Mouse (Mus musculus) lung, embryonic 15.5 days (tissue): ENCODE data around the gene Rilp. TPM values are rescaled to one million over a fixed set of nuclear protein-coding genes. Genes with fewer than 3 reads are reported as not detected.
A peak's percentile ranks its signal among the peaks of the same experiment; 100 is the strongest.

Experiments
- ATAC-seq: fragments of 200-750 bp; cut with Nextera tagmentation; 2 replicates; pipeline ENCODE4 v1.8.0; 2017; ENCODE audit warnings: moderate number of reproducible peaks, borderline replicate concordance; ENCODE audit not compliant: low FRiP score, low TSS enrichment; ENCODE audit errors: extremely low read depth
- H3K27ac ChIP-seq: fragments of 300-500 bp; sonication (generic); 2 replicates; pipeline ENCODE4 v1.5.1; 2015; ENCODE audit warnings: moderate library complexity, mild to moderate bottlenecking, inconsistent platforms
- H3K27me3 ChIP-seq: fragments of 300-500 bp; sonication (generic); 2 replicates; pipeline ENCODE4 v1.6.1; 2015; ENCODE audit warnings: inconsistent platforms
- H3K36me3 ChIP-seq: fragments of 300-500 bp; sonication (generic); 2 replicates; pipeline ENCODE4 v1.6.1; 2015; ENCODE audit warnings: inconsistent platforms
- H3K4me1 ChIP-seq: fragments of 300-500 bp; sonication (generic); 2 replicates; pipeline ENCODE4 v1.6.1; 2015; ENCODE audit warnings: inconsistent platforms
- H3K4me2 ChIP-seq: fragments of 300-500 bp; sonication (generic); 2 replicates; pipeline ENCODE4 v1.6.1; 2015; ENCODE audit warnings: inconsistent platforms, mild to moderate bottlenecking, moderate library complexity
- H3K4me3 ChIP-seq: fragments of 300-500 bp; sonication (generic); 2 replicates; pipeline ENCODE4 v1.5.1; 2015; ENCODE audit warnings: mild to moderate bottlenecking, inconsistent platforms
- H3K9ac ChIP-seq: fragments of 300-500 bp; sonication (generic); 2 replicates; pipeline ENCODE4 v1.6.1; 2015; ENCODE audit warnings: inconsistent platforms
- H3K9me3 ChIP-seq: fragments of 300-500 bp; sonication (generic); 2 replicates; pipeline ENCODE4 v1.6.1; 2016; ENCODE audit warnings: inconsistent platforms
- WGBS: fragments of 180-500 bp; shearing (Covaris S2); methylation state at CpG from one replicate; pipeline ENCODE4 v1.1.7; 2015; 5-methylcytosine and 5-hydroxymethylcytosine counted together
- polyA plus RNA-seq: library from polyadenylated mRNA; unstranded; fragments of >200 nt; fragmentation: Nextera tagmentation; extraction: Ambion mirVana; gene quantifications from 2 replicates; pipeline ENCODE4 v1.2.1, GENCODE M21; 2015

Gene Rilp
- 0.66 and 0.83 TPM in 2 replicates for polyA plus RNA-seq

- Histone ChIP-seq H3K4me1 (peaks cover 23% of the 10 kb centered on the region), H3K27ac (peak within 1 kb of the TSS; percentile 79), H3K4me3 (peak within 1 kb of the TSS; percentile 49), H3K9me3 (no peaks in the 10 kb centered on the region), H3K4me2 (peak within 1 kb of the TSS; percentile 95), H3K36me3 (peaks cover 43% of the 10 kb centered on the region), H3K27me3 (no peaks in the 10 kb centered on the region), H3K9ac (peak within 1 kb of the TSS; percentile 58)
- whole genome bisulfite sequencing = 1% methylated on average over 43 of the region's 43 CpGs
- peak; percentile 75 for ATAC-seq
Measured at GRCm38 (mm10) chr11:75509741-75510626, at the start of gene Rilp. Rilp (plus strand) TSS chr11:75510094.

- peak; percentile 59; the same call in 1 of the 2 replicates for ATAC-seq
- 6% methylated on average over 19 of the region's 19 CpGs for WGBS
- H3K36me3 ChIP-seq = peaks cover 3% of the 10 kb centered on the region
- H3K4me3 ChIP-seq = peak overlapping the region; percentile 46
- peaks cover 35% of the 10 kb centered on the region for H3K4me1 ChIP-seq
- peak overlapping the region; percentile 59 for H3K9ac ChIP-seq
- H3K4me2 ChIP-seq = peak overlapping the region; percentile 98
- no peaks in the 10 kb centered on the region for H3K9me3 ChIP-seq
- H3K27ac ChIP-seq = peak overlapping the region; percentile 98
- no peaks in the 10 kb centered on the region for H3K27me3 ChIP-seq
Measured at GRCm38 (mm10) chr11:75460103-75460843, 49.6 kb upstream of the Rilp start.

- Histone ChIP-seq H3K27ac (peak within 1 kb of the TSS; percentile 98), H3K27me3 (no peaks in the 10 kb centered on the region), H3K36me3 (peaks cover 8% of the 10 kb centered on the region), H3K4me2 (peak within 1 kb of the TSS; percentile 98), H3K4me1 (peaks cover 35% of the 10 kb centered on the region), H3K4me3 (peak within 1 kb of the TSS; percentile 89), H3K9me3 (no peaks in the 10 kb centered on the region), H3K9ac (peak within 1 kb of the TSS; percentile 62)
- WGBS = under 1% methylated on average over 46 of the region's 46 CpGs
- peak; percentile 92 for ATAC-seq
Measured at GRCm38 (mm10) chr11:75460844-75461742, 48.8 kb upstream of the Rilp start, which contains the start of gene Tlcd2. Tlcd2 (plus strand) TSS chr11:75461715.

GRCm38 (mm10) chr11:75461743-75462252, 48.1 kb upstream of the Rilp start:
- Histone ChIP-seq H3K4me2 (peak overlapping the region; percentile 98), H3K36me3 (peaks cover 8% of the 10 kb centered on the region), H3K9me3 (no peaks in the 10 kb centered on the region), H3K9ac (peak overlapping the region; percentile 62), H3K27me3 (no peaks in the 10 kb centered on the region), H3K4me1 (peaks cover 35% of the 10 kb centered on the region), H3K27ac (peak overlapping the region; percentile 65), H3K4me3 (peak overlapping the region; percentile 89)
- peak; percentile 2; the same call in 1 of the 2 replicates for ATAC-seq
- under 1% methylated on average over 28 of the region's 30 CpGs for WGBS

- Histone ChIP-seq H3K9ac (peak overlapping the region; percentile 62), H3K4me2 (peak overlapping the region; percentile 98), H3K27ac (peak overlapping the region; percentile 65), H3K36me3 (peaks cover 8% of the 10 kb centered on the region), H3K27me3 (no peaks in the 10 kb centered on the region), H3K4me3 (peak overlapping the region; percentile 89), H3K9me3 (no peaks in the 10 kb centered on the region), H3K4me1 (peaks cover 36% of the 10 kb centered on the region)
- 1% methylated on average over 15 of the region's 16 CpGs for WGBS
- ATAC-seq = no peak
Measured at GRCm38 (mm10) chr11:75462253-75462783, 47.6 kb upstream of the Rilp start.

GRCm38 (mm10) chr11:75462865-75463336, 47.0 kb upstream of the Rilp start:
- Histone ChIP-seq H3K4me1 (peaks cover 42% of the 10 kb centered on the region), H3K4me2 (peak overlapping the region; percentile 98), H3K27me3 (no peaks in the 10 kb centered on the region), H3K9ac (peak overlapping the region; percentile 62; the same call in 1 of the 2 replicates), H3K27ac (peak overlapping the region; percentile 65), H3K9me3 (no peaks in the 10 kb centered on the region), H3K36me3 (peaks cover 8% of the 10 kb centered on the region), H3K4me3 (peak overlapping the region; percentile 89)
- under 1% methylated on average over 9 of the region's 9 CpGs for WGBS
- peak; percentile 16; the same call in 1 of the 2 replicates for ATAC-seq

- Histone ChIP-seq H3K4me3 (no peak overlapping the region), H3K9me3 (no peaks in the 10 kb centered on the region), H3K27ac (peak overlapping the region; percentile 65), H3K4me2 (peak overlapping the region; percentile 98), H3K4me1 (peaks cover 48% of the 10 kb centered on the region), H3K27me3 (no peaks in the 10 kb centered on the region), H3K9ac (peak overlapping the region; percentile 21; the same call in 1 of the 2 replicates), H3K36me3 (peaks cover 8% of the 10 kb centered on the region)
- ATAC-seq = no peak
- 51% methylated on average over 4 of the region's 4 CpGs for WGBS
Measured at GRCm38 (mm10) chr11:75463624-75464023, 46.3 kb upstream of the Rilp start.

GRCm38 (mm10) chr11:75464417-75464816, 45.5 kb upstream of the Rilp start:
- Histone ChIP-seq H3K9ac (no peak overlapping the region), H3K36me3 (peaks cover 8% of the 10 kb centered on the region), H3K4me3 (no peak overlapping the region), H3K27me3 (no peaks in the 10 kb centered on the region), H3K4me1 (peaks cover 44% of the 10 kb centered on the region), H3K9me3 (no peaks in the 10 kb centered on the region), H3K27ac (no peak overlapping the region), H3K4me2 (no peak overlapping the region)
- WGBS = 82% methylated on average over 6 of the region's 6 CpGs
- no peak for ATAC-seq

GRCm38 (mm10) chr11:75465051-75465450, 44.8 kb upstream of the Rilp start:
- WGBS = 79% methylated on average over 6 of the region's 6 CpGs
- H3K36me3 ChIP-seq = peaks cover 8% of the 10 kb centered on the region
- ATAC-seq = no peak

GRCm38 (mm10) chr11:75466731-75467505, 43.0 kb upstream of the Rilp start:
- H3K9ac ChIP-seq = no peak overlapping the region
- no peak overlapping the region for H3K27ac ChIP-seq
- no peak overlapping the region for H3K4me3 ChIP-seq
- no peaks in the 10 kb centered on the region for H3K27me3 ChIP-seq
- H3K36me3 ChIP-seq = peaks cover 8% of the 10 kb centered on the region
- WGBS = 96% methylated on average over 4 of the region's 4 CpGs
- no peaks in the 10 kb centered on the region for H3K9me3 ChIP-seq
- H3K4me2 ChIP-seq = no peak overlapping the region; the same call in 1 of the 2 replicates
- H3K4me1 ChIP-seq = peaks cover 33% of the 10 kb centered on the region
- no peak for ATAC-seq

More at GRCm38 (mm10) chr11:75465051-75465450, 44.8 kb upstream of the Rilp start:
- H3K9ac ChIP-seq = no peak overlapping the region
- H3K4me3 ChIP-seq = no peak overlapping the region
- no peaks in the 10 kb centered on the region for H3K9me3 ChIP-seq
- no peak overlapping the region for H3K27ac ChIP-seq
- no peak overlapping the region for H3K4me2 ChIP-seq
- H3K27me3 ChIP-seq = no peaks in the 10 kb centered on the region
- peaks cover 38% of the 10 kb centered on the region for H3K4me1 ChIP-seq
